Mouse (Mus musculus): ENCODE data around the gene Zan. TPM values are rescaled to one million over a fixed set of nuclear protein-coding genes. Genes with fewer than 3 reads are reported as not detected.
"Not testable (repeated sequence)": the region's sequence is repeated elsewhere in the genome, so short reads cannot be mapped to it uniquely, and the experiment has no call there.

Gene Zan
- total RNA-seq, 2 experiments from 2014 or later, result not detected

DNA sequence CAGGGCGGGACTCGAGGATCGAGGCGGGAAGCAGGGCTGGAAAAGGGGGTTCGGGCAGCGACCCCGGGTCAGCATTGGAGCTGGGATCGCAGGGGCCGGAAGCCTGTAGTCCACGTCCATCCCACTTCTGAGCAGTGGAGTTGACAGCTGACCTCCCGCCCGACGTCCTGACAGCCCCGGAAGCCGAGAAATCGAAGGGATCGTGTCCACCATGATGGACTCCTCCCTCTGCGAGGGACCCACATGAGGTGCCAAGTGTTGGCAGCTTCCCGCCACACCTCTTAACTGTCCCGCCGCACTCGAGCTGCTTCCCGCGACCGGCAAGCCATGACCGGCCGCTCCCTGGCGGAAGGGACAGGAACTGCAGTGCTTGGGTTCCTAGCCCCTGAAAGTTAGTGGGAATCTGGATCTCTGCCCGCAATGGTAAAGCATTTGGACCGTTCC lies 25.8 kb upstream of the Zan start:
- DNase-seq, result peak in 1 of 2 experiments; percentile 79

DNA sequence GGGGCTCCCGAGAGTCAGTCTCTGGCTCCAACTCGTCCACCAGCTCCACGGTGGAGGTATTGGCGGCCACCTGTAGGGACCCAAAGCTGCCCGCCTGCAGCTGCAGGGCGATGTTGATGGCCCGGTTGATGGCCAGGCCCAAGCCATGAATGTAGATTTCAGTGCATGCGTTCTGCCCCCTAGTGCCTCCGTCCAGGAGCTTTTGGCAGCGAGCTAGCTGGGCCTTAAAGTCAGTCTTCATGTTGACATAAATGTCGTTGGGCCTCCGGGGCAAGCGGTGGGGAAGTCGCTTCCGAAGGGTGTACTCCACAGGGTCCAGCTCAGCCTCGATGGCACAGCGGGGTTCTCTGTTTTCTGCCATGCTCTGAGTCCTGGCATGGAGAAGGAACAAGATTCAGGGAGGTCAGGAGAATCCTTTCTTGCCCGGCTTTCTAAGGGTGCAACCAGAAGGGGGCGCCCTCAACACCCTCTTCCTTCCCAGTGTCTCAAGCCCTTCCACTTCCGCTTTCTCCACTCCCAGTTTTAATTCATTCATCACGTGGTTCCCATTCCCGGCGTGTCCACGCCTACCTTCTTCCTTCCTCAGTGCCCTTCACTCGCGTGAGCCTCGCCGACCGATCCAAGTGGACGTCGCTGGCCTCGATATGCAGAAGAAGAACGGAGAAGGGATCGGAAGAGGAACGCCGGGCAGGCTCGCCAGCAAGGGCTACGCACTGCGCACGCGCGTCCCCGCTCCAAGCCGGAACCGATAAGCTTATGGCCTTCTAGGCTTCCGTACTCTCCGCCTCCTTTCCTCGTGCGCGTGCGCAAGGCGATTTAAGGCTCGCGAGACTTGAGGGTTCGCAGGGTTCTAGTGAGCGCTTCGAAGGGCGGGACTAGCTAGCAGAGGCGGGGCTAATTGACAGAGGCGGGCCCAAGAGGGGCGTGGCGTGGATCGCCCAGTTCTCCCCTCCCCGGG lies 25.1 kb upstream of the Zan start, which contains the start of gene Pop7:
Gene Pop7, minus strand, starts transcription at position 810 of the 958 bp plus-strand sequence.
- peak; percentile 100 for DNase-seq
- intact Hi-C loops (cut with DNase I), result loop anchor here (1.0 to 2.0 kb wide), 2 partner anchors 31 to 151 kb away; partner anchors contain the start of genes Epo and Gnb2

More for the DNA sequence above, 25.8 kb upstream of the Zan start:
- intact Hi-C loops (cut with DNase I), result loop anchor here (1.0 to 2.0 kb wide), 2 partner anchors 31 to 150 kb away; partner anchors contain the start of genes Epo and Gnb2

DNA sequence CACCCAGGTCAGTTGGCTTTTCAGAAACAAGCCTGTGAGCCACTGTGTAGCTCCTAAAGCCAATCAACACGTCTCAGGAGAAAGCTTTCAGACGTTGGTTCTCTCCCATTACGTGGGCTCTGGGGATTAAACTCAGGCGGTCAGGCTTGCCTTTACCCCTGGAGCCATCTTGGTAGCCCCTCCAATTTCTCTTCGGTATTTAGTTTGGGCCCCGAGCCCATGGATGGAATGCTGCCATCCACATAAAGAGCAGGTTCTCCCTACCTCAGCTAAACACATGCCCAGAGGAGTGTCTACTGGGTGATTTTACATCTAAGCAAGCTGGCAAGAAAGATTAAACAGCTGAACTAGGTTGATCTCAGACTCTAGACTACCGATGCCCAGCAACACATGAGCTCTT lies 23.3 kb upstream of the Zan start:
- no peak for DNase-seq
- intact Hi-C loops (cut with DNase I), result no loop called here

DNA sequence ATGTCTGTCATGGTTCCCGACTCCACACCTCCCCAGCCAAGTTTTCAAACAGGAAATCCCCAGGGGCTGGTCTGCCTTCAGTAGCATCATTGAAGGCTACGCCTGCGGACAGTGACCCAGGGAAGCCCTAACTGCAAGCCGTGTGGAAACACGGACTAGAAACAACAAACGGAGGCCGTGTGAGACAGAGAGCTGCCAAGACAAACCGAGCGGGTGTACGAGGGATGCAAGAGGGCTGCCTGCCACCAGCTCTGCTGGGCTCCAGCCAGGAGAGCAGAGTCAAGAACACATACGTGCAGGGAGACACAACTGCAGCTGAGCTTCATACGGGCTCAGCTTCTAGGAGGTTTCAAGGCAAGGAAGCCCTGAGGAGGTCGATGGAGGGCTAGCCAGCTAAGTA lies 17.0 kb upstream of the Zan start:
- intact Hi-C loops (cut with DNase I), result no loop called here
- DNase-seq, result peak; percentile 45 to 46

DNA sequence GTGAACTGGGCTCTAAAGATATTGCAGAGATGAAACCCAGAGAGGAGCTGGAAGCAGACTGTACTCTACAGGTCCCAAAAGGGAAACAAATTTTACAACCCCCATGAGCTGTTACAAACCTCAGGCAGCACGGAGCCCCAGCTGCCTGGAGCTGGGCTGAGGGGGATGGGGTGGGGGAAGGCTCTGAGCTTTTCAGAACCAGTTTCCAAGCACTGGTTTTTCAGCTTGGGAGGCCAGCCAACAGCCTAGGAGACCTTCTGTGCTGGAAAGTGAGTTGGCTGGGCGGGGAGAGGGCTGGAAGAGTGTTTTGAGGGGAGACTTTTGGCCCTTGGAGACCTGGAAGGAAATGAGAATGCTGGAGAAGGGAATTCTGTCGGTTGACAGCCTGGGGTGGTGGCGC lies 14.7 kb upstream of the Zan start:
- intact Hi-C loops (cut with DNase I), result no loop called here

DNA sequence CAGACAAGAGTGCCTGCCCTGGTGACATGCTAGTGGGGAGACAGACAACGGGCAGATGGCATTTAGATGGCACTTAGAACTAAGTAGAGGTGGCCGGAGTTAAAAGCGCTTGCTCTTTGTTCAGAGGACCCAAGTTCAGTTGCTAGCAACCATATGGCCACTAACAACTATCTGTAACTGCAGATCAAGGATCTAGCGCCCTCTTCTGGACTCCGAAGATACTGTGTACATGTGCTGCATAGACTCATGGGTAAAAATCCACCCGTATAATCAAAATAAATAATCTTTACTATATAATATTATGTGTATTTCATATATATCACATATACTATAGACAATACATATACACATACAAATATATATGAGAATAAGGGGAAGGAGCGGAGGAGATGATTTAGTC lies 10.8 kb upstream of the Zan start:
- intact Hi-C loops (cut with DNase I), result no loop called here

More for the DNA sequence above, 14.7 kb upstream of the Zan start:
- peak; percentile 34 to 42 for DNase-seq

DNA sequence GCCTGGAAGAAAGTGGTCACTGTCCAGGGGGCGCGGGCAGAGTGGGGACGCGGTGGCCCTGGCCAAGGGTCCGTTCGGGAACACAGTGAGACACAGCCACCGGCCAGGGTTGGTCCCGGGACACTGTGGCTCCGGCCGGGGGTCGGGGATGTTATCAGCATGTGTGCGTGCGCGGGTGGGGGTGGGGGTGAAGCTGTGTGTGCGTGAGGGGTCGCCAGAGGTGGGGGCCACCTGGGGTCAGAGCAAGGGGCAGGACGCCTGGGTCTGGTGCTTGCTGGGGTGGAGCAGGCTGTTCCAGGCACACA lies 8.9 kb upstream of the Zan start:
- no peak for DNase-seq
- intact Hi-C loops (cut with DNase I), result no loop called here

More for the DNA sequence above, 10.8 kb upstream of the Zan start:
- DNase-seq, result no peak

DNA sequence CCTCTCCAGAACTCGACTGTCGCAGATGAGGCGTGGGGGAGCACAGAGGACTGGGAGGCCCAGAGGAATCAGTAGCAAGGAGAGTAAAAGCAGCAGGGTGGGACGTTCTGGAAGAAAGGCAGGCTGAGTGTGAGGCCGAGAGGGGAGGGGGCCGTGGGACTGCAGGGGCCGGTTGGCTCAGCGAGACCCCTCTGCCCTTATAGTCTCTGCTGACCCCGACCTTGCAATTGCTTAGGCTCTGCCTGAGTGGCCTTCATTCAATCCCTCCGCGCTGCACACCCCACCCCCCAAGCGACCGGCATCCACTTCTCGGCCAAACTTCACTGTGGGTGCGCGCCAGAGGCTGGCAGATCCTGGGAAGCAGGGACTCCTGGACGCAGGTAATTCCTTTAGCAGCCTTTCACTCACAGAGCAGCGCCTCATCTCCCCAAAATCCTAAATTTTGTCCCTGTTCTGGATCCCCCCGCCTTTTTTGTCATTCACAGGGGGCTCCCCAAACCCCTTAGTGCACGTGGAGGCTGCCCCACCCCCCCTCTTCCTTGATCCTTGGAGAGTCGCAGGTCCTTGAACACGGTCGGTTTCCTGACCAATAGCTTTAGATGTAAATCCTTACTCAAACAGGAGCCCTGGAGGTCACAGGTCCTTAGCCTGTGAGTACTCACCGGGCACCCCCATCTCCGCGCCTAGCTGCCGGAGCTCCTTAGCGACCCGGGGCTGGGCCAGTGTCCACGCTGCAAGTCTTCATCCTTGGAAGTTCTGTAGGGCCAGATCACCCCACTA lies 8.4 kb upstream of the Zan start:
- intact Hi-C loops (cut with DNase I), result no loop called here
- DNase-seq, result no peak

DNA sequence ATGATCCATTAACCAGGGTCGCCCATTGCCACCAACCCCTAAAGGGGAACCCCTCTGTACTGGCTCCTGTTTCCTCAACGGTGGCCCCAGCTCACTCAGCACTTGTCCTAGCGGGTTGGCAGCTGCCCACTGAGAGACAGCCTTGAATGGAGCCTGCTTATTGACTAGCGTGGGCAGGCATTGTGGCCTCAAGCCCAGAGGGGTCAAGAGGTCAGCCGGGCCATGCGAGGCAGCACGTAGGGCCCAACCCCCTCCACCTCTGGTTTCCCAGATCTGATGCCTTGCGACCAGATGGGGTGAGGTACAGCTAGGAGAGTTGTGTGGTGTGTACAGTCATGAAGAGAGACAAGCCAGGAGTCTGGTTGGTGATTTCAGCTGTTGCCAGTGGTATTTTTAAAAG lies 5.0 kb upstream of the Zan start:
- DNase-seq, result no peak
- intact Hi-C loops (cut with DNase I), result loop anchor here (5.0 kb wide), 1 partner anchor 280 kb away; no protein-coding TSS in a partner anchor

DNA sequence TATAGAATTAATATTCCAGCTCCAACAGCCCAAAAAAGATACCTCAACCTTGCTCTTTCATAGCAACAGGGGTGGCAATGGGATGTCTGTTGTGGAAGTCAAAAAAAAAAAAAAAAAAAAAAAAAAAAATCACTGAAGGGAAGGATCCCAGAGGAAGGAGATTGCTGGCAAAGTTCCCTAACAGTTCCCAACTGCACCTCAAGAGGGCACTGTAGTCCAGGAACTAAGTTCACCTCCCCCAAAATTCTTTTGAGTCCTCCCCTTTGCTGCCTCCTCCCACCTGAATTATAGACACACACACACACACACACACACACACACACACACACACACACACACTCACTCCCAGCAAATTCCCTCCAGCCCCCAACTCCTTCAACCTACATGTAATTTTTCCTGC lies 4.3 kb upstream of the Zan start:
- intact Hi-C loops (cut with DNase I), result loop anchor here (5.0 kb wide), 1 partner anchor 281 kb away; no protein-coding TSS in a partner anchor
- DNase-seq, result peak; percentile 81 to 90

DNA sequence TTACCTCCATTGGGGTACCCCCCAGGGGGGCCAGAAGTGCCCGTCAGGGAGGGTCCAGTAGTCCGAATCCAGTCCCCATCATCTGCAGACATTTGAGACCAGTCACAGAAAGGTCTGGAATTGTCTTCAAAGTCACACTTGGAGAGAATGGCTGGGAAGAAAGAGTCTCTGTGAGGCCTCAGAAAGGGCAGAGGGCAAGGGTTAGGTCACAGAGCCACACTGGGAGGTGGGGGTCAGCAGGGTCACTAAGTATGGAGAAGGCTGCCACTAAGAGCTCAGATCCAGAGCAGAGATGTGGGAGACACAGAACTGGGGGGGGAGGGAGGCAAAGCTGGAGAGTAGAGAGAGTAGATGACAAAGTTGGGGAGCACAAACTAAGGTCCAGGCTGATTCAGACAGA lies 2.5 kb downstream of the Zan start:
- intact Hi-C loops (cut with DNase I), result no loop called here
- DNase-seq, result no peak

DNA sequence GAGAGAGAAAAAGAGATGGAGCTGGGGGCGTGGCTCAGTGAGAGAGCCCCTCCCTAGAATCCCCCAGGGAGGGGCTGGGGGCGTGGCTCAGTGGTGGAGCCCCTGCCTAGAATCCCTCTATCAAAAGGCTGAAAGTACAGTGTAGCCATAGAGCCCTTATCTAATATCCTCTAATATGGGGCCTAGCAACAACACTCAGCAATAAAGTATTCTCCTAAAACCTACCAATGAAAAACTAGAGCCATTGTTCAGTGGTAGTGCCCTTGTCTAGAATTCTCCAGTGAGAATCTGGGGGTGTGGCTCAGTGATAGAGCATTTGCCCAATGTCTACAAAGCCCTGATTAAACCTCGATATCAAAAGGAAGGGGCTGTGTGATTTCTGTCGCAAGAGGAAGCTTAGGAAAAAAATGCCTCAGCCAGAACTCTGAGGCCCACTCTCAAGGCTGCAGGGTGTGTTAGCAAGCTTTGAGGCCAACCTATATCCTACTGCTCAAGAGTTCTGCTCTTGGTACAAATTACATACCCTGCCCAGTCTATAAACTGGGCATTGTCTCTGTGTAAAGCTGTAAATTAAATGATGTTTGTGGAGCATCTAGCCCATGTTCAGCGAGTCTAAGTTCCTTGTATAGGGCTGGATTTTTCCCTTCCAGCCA lies 4.5 kb downstream of the Zan start:
- intact Hi-C loops (cut with DNase I), result no loop called here

DNA sequence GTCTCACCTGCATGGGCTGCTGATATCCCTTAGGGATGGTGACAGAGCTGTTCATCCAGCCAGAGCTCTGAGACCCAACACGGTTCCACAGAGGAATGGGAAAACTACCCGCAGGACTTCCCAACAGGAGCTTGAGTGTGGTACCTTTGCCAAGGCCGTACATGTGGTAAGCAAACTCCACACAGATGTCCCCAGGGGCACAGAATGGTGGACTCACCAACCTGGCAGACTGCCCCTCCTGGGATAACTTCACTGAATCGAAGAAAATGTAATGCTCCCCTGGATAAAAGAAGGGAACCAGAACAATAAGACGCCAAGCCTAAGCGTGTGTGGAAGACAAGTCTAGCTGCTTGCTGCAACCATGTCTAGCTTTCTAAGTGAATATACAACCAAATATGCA lies 9.9 kb downstream of the Zan start:
- no peak for DNase-seq
- intact Hi-C loops (cut with DNase I), result no loop called here

More for the DNA sequence above, 4.5 kb downstream of the Zan start:
- no peak for DNase-seq

DNA sequence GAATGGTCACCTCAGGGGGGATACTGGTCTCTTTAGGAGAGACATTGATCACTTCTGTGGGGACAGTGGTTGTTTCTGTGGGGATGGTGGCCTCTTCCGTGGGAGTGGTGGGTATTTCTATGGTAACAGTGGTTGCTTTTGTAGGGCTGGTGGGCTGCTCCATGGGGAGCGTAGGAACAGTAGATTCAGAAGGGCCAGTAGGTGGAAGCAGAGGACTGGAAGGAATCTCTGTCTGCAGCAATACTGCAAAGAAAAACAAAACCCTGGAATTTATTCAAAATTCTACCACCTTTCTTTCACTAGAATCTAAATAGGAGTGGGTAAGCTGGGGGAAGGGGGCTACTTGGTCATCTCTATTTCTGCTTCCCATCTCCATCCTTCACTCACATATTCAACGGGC lies 11.8 kb downstream of the Zan start:
- DNase-seq, result no peak
- intact Hi-C loops (cut with DNase I), result no loop called here

DNA sequence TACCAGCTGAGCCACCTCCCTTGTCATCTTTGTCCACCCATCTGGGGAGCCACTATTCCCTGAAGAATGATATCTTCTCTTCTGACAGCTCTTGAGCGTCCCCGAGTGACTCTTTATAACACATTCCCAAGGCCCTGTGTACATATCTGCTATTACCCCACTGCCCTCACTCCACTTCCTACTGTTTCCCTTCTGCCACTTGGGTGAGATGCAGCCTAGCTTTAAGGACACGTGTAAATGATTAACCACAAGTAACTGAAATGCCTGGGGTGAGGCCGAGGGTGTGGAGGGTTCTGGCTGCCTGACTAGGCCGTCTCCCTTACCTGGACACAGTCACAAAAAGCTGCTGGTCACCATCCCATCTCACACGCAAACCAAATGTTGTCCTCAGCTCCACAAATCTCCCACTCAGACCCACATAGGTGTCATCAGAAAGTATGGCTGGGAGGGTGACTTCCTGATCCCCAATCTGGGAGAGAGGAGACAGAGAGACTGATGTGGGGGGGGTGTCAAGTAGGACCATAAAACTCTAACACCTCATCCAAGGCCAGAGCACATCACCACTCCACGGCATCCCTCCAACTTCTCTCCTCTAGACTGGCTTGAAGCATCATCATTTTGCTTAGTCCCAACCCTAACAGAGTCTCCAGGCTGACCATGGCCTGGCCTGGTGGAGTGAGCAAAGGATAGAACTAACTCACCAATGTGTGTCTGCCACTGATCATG lies 20.8 kb downstream of the Zan start:
- DNase-seq, result no peak
- intact Hi-C loops (cut with DNase I), result no loop called here

DNA sequence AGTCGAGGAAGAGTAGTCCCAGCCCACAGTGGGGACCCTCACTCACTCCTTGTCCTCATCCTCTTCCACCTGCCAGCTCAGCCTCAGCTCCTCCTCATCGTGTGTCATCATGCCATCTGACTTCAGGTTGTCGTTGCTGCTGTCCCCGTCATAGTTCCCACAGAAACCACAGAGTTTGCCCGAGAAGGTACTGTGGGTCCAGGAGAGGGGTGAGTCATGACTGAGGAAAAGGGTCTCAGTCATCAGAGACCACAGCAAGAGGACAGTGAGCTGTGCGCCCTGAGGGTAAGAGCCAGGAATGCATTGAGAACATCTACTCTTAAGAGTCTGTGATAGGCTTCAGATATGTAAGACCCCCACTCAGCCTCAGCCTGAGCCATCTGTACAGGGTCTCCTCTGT lies 21.7 kb downstream of the Zan start:
- intact Hi-C loops (cut with DNase I), result no loop called here
- DNase-seq, result no peak

DNA sequence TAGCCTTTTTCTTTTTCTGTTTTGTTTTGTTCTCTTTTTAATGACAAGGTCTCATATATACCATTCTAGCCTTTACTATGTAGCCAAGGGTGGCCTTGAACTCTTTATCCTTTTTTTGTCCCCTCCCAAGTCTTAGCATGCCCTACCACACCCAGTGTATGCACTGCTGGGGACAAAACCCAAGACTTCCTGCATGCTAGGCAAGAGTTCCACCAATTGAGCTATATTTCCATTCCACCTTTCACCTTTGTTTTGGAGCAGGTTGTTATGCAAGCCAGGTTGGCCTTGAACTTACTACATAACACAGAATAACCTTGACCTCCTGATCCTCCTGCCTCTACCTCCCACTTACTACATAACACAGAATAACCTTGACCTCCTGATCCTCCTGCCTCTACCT lies 31.3 kb downstream of the Zan start:
- intact Hi-C loops (cut with DNase I), result no loop called here
- DNase-seq, result no peak

DNA sequence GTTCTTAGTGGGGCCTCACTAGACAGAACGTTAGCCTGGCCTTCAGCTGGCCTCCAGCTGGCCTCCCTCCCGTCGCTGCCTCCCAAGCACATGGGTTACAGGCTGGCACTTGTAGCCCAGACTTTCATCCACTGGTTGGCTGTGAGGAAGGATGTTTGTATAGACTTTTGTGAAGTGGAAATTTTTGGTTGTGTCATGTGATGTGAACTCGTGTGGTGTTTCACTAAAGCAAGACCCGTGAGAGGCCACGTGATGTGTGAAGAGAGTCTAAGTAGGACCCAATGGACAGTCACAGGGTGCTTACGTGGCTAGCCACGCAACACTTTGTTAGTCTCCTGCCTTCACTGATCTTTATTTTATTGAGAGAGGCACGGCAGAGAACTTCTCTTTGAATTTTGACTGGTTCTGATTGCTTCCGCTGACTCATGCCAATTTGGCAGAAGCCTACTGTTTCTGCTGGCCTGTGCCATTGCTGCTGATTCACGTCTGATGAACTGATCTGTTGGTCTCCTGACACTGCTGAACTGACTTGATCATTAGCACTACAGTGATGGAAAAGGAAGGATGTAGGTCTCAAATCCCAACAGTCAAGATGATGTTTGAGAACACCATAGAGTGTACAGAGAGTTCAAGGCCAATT lies 36.5 kb downstream of the Zan start:
- DNase-seq, result no peak
- intact Hi-C loops (cut with DNase I), result no loop called here

DNA sequence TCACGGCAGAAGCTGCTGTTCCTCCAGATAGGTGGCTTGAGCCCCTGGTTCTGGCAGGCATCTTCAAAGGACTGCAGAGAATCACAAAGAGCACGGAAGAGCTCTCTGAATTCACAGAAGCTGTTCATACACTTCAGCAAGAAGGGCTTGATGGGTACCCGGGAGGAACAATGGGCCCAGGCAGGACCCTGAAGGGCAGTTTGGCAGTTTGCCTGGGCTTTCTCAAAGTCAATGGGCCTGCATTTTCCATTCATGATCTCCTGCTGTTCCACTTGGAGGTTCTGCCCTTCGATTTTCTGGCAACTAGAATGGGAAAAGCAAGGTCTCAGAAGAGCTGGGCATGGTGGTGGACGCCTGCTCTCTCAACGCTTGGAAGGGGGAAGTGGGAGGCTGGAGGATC lies 43.0 kb downstream of the Zan start:
- no peak for DNase-seq
- intact Hi-C loops (cut with DNase I), result no loop called here

DNA sequence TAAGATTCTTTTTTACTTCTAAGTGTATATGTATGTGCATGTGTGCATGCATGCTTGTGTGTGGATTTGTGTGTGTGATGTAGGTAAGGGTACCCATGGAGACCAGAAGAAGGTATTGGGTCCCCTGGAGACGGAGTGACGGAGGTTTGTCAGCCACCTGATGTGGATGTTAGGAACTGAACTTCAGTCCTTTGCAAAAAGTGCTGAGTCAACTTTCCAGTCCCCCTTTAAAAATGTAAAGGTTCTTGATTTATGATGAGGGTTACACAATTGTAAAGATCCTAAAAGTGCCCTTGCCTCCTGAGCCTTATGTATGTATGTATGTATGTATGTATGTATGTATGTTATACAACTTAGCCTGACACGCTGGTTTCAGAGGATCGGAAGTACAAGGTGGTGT lies 46.5 kb downstream of the Zan start:
- intact Hi-C loops (cut with DNase I), result not testable (repeated sequence)

More for the DNA sequence above, 46.5 kb downstream of the Zan start:
- not testable (repeated sequence) for DNase-seq
